ENCODE assay signal across 9 mouse cellular contexts in the genomic region with DNA sequence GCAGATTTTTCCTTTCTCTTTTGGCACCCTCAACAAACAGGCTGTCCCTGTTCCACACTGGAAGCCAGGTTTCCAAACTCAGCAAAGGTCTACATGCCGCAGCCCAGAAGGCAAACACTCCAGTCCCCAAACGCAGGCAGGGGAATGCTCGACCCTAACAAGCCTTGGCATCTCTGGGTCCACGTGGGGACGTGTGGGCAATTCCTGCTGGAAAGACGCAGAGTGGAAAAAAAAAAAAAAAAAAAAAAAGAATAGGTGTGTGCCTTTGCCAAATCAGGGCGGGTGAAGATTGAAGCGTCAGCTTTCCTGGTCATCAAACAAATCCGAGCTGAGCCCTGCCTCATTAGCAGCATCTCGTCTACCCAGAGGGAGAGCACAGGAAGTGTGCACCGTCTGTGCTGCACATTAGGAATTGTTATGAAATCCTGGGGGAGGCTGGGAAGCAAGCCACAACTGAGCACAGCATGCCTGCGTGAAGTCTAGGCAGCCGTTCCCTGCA.
DNase-seq lines count a peak whose midpoint lies in the region; ATAC-seq and TF ChIP-seq lines count a peak whose summit lies in the region.
"Had no signal": no experiment of that assay in that cellular context is flagged by ENCODE, and none has a peak within 500 bp of the region (broad histone marks: within the 10 kb centered on the region; RNA-seq: fewer than 3 reads in every experiment).

No protein-coding gene starts in this region.

- no peak overlapping the region for H3K9ac ChIP-seq in hindbrain, embryonic 16.5 days (ENCODE audit: low read depth, low read length)
- H3K9ac ChIP-seq in hindbrain, embryonic 13.5 days: no peak overlapping the region
- no peak overlapping the region for H3K9ac ChIP-seq in limb, embryonic 14.5 days (ENCODE audit: low read depth, low read length, severe bottlenecking)
- H3K9ac ChIP-seq: liver, embryonic 15.5 days had no signal

- H3K4me1 ChIP-seq in hindbrain, embryonic 16.5 days (ENCODE audit: control insufficient read depth, insufficient read depth, low read depth, low read length): peaks cover 3% of the 10 kb centered on the region
- peaks cover 4% of the 10 kb centered on the region for H3K4me1 ChIP-seq in hindbrain, embryonic 13.5 days (replicated peaks)
- H3K4me1 ChIP-seq in limb, embryonic 14.5 days (ENCODE audit: control insufficient read depth, insufficient read depth, low read length): 0 out of 2 replicates have a peak, but pooled peaks cover 4% of the 10 kb centered on the region
- H3K4me1 ChIP-seq: liver, embryonic 15.5 days had no signal

- intact Hi-C loops in heart, postnatal 25 days (cut with DNase I): no loop called here

- H3K9me3 ChIP-seq in hindbrain, embryonic 16.5 days (ENCODE audit: control insufficient read depth, low read length): no peaks in the 10 kb centered on the region
- no peaks in the 10 kb centered on the region for H3K9me3 ChIP-seq in hindbrain, embryonic 13.5 days
- H3K9me3 ChIP-seq in limb, embryonic 14.5 days (ENCODE audit: control insufficient read depth, low read length): no peaks in the 10 kb centered on the region
- H3K9me3 ChIP-seq: liver, embryonic 15.5 days had no signal

- no peak overlapping the region for H3K4me3 ChIP-seq in hindbrain, embryonic 16.5 days (ENCODE audit: low read length)
- no peak overlapping the region for H3K4me3 ChIP-seq in hindbrain, embryonic 13.5 days
- H3K4me3 ChIP-seq in limb, embryonic 14.5 days (replicated peaks; ENCODE audit: low read length): no peak overlapping the region
- H3K4me3 ChIP-seq: liver, embryonic 15.5 days had no signal

- no peaks in the 10 kb centered on the region for H3K36me3 ChIP-seq in hindbrain, embryonic 16.5 days (ENCODE audit: control insufficient read depth, insufficient read depth, low read length)
- H3K36me3 ChIP-seq in hindbrain, embryonic 13.5 days: no peaks in the 10 kb centered on the region
- no peaks in the 10 kb centered on the region for H3K36me3 ChIP-seq in limb, embryonic 14.5 days (ENCODE audit: control insufficient read depth, insufficient read depth, low read length)
- H3K36me3 ChIP-seq: liver, embryonic 15.5 days had no signal

- no peak overlapping the region for H3K4me2 ChIP-seq in hindbrain, embryonic 16.5 days (ENCODE audit: low read length)
- H3K4me2 ChIP-seq in hindbrain, embryonic 13.5 days: no peak overlapping the region
- H3K4me2 ChIP-seq in limb, embryonic 14.5 days (replicated peaks; ENCODE audit: low read depth, low read length, severe bottlenecking): 0 out of 2 replicates have a peak overlapping the region, but pooled peaks have one; percentile 18
- H3K4me2 ChIP-seq: liver, embryonic 15.5 days had no signal

- TF ChIP-seq POLR2A in limb, embryonic 14.5 days (IDR thresholded peaks at IDR 0.05; ENCODE audit: borderline replicate concordance, extremely low read depth, insufficient read depth, insufficient read length): no peak

- peak; percentile 88 to 89 for DNase-seq in cerebellum, postnatal 36 days
- peak; percentile 11 for DNase-seq in heart, postnatal 25 days (ENCODE audit: low spot score)
- DNase-seq in limb, embryonic 14.5 days (ENCODE audit: low spot score): no peak
- DNase-seq in right cerebral cortex, postnatal 25 days: peak; percentile 65
- no peak for DNase-seq in spleen, adult 18-20 months

- ATAC-seq in hindbrain, embryonic 16.5 days: peak; percentile 88
- no peak for ATAC-seq in hindbrain, embryonic 13.5 days (ENCODE audit: low FRiP score)
- ATAC-seq in limb, embryonic 14.5 days (ENCODE audit: low FRiP score, low read depth): peak; percentile 72
- no peak for ATAC-seq in megakaryocyte, adult 5-6 weeks (ENCODE audit: poor library complexity, severe bottlenecking)

- H3K27me3 ChIP-seq in hindbrain, embryonic 16.5 days (replicated peaks; ENCODE audit: control insufficient read depth, insufficient read depth, low read length): no peaks in the 10 kb centered on the region
- no peaks in the 10 kb centered on the region for H3K27me3 ChIP-seq in hindbrain, embryonic 13.5 days
- H3K27me3 ChIP-seq in limb, embryonic 14.5 days (ENCODE audit: control insufficient read depth, insufficient read depth, low read length): no peaks in the 10 kb centered on the region
- H3K27me3 ChIP-seq: liver, embryonic 15.5 days had no signal

- peak overlapping the region; percentile 42; the same call in 1 of the 2 replicates for H3K27ac ChIP-seq in hindbrain, embryonic 16.5 days (ENCODE audit: low read depth, low read length)
- no peak overlapping the region for H3K27ac ChIP-seq in hindbrain, embryonic 13.5 days
- no peak overlapping the region for H3K27ac ChIP-seq in limb, embryonic 14.5 days (replicated peaks; ENCODE audit: low read depth, low read length)
- H3K27ac ChIP-seq: liver, embryonic 15.5 days had no signal

- 41% methylated on average over 13 of the region's 13 CpGs for WGBS in hindbrain, embryonic 16.5 days
- WGBS in hindbrain, embryonic 13.5 days: 58% methylated on average over 13 of the region's 13 CpGs
- 20% methylated on average over 13 of the region's 13 CpGs for WGBS in limb, embryonic 14.5 days

Comparison
In these comparisons a context has a peak if more than half of its experiments do, and no peak if none do; other contexts are left out.
1. ATAC-seq: peak in hindbrain, embryonic 16.5 days (single experiment) and limb, embryonic 14.5 days (single experiment); none in hindbrain, embryonic 13.5 days (single experiment) and megakaryocyte, adult 5-6 weeks (single experiment).
2. DNase-seq: peak in cerebellum, postnatal 36 days (2 of 2), heart, postnatal 25 days (single experiment) and right cerebral cortex, postnatal 25 days (single experiment); none in limb, embryonic 14.5 days (single experiment) and spleen, adult 18-20 months (0 of 2).